Comparison of ENCODE assay signal across 8 mouse cellular contexts in genomic region chr13:52976130-52976509, GRCm38 (mm10). TPM values are rescaled to one million over a fixed set of nuclear protein-coding genes. Genes with fewer than 3 reads are reported as not detected.
DNase-seq lines count a peak whose midpoint lies in the region; ATAC-seq and TF ChIP-seq lines count a peak whose summit lies in the region.

No protein-coding gene starts in this region.

- no peak overlapping the region for H3K27ac ChIP-seq in heart, embryonic 11.5 days (ENCODE audit: low read depth, low read length)
- H3K27ac ChIP-seq in stomach, embryonic 16.5 days (ENCODE audit: low read length): no peak overlapping the region
- H3K27ac ChIP-seq in stomach, postnatal 0 days (replicated peaks): no peak overlapping the region
- H3K27ac ChIP-seq in kidney, embryonic 15.5 days: no peak overlapping the region

- peaks cover 30% of the 10 kb centered on the region for H3K4me1 ChIP-seq in heart, embryonic 11.5 days (ENCODE audit: control insufficient read depth, insufficient read depth, low read length)
- H3K4me1 ChIP-seq in stomach, embryonic 16.5 days (ENCODE audit: control insufficient read depth, insufficient read depth, low read length): peaks cover 27% of the 10 kb centered on the region
- peaks cover 13% of the 10 kb centered on the region; the same call in 1 of the 2 replicates for H3K4me1 ChIP-seq in stomach, postnatal 0 days (replicated peaks; ENCODE audit: control insufficient read depth, insufficient read depth)
- peaks cover 43% of the 10 kb centered on the region for H3K4me1 ChIP-seq in kidney, embryonic 15.5 days

- no peaks in the 10 kb centered on the region for H3K9me3 ChIP-seq in heart, embryonic 11.5 days (replicated peaks; ENCODE audit: control insufficient read depth, low read length)
- no peaks in the 10 kb centered on the region for H3K9me3 ChIP-seq in stomach, embryonic 16.5 days (replicated peaks; ENCODE audit: control insufficient read depth, low read length)
- no peaks in the 10 kb centered on the region for H3K9me3 ChIP-seq in stomach, postnatal 0 days (ENCODE audit: control insufficient read depth, low read length)
- no peaks in the 10 kb centered on the region for H3K9me3 ChIP-seq in kidney, embryonic 15.5 days (replicated peaks)

- 43% methylated on average over 8 of the region's 8 CpGs for WGBS in heart, embryonic 11.5 days (ENCODE audit: insufficient replicate concordance)
- WGBS in stomach, embryonic 16.5 days: 58% methylated on average over 8 of the region's 8 CpGs
- WGBS in stomach, postnatal 0 days: 65% methylated on average over 8 of the region's 8 CpGs
- WGBS in kidney, embryonic 15.5 days: 26% methylated on average over 8 of the region's 8 CpGs

- TF ChIP-seq CTCF in stomach, postnatal 0 days (IDR thresholded peaks at IDR 0.05; ENCODE audit: low read depth): no peak

- no peak for TF ChIP-seq EP300 in stomach, postnatal 0 days (optimal IDR thresholded peaks at IDR 0.05)

- H3K27me3 ChIP-seq in heart, embryonic 11.5 days (ENCODE audit: control insufficient read depth, insufficient read depth, low read length): no peaks in the 10 kb centered on the region
- H3K27me3 ChIP-seq in stomach, embryonic 16.5 days (ENCODE audit: control insufficient read depth, insufficient read depth, low read length): no peaks in the 10 kb centered on the region
- H3K27me3 ChIP-seq in stomach, postnatal 0 days (ENCODE audit: control insufficient read depth, insufficient read depth, low read length): no peaks in the 10 kb centered on the region
- no peaks in the 10 kb centered on the region for H3K27me3 ChIP-seq in kidney, embryonic 15.5 days

- no peak overlapping the region for H3K9ac ChIP-seq in heart, embryonic 11.5 days (ENCODE audit: low read depth, low read length)
- no peak overlapping the region for H3K9ac ChIP-seq in stomach, embryonic 16.5 days (ENCODE audit: low read length)
- no peak overlapping the region for H3K9ac ChIP-seq in stomach, postnatal 0 days (ENCODE audit: low read length)
- no peak overlapping the region for H3K9ac ChIP-seq in kidney, embryonic 15.5 days

- ATAC-seq in heart, embryonic 11.5 days (replicated peaks; ENCODE audit: insufficient number of reproducible peaks, low FRiP score, low TSS enrichment): no peak
- ATAC-seq in stomach, embryonic 16.5 days (ENCODE audit: insufficient read depth, low FRiP score): no peak
- ATAC-seq in stomach, postnatal 0 days (ENCODE audit: low FRiP score, low TSS enrichment): no peak
- ATAC-seq in kidney, embryonic 15.5 days (replicated peaks; ENCODE audit: low FRiP score): no peak

- no peak for DNase-seq in heart, postnatal 4 days
- no peak for DNase-seq in stomach, postnatal 0 days (ENCODE audit: low spot score)
- no peak for DNase-seq in cerebellum, adult 11-12 months
- no peak for DNase-seq in yolk sac, embryonic 10.5 days (ENCODE audit: low spot score)
- DNase-seq in left cerebral cortex, adult 11 months (ENCODE audit: low spot score): no peak

- no peak overlapping the region for H3K4me3 ChIP-seq in heart, embryonic 11.5 days (ENCODE audit: low read depth, low read length)
- no peak overlapping the region for H3K4me3 ChIP-seq in stomach, embryonic 16.5 days (replicated peaks; ENCODE audit: low read length)
- H3K4me3 ChIP-seq in stomach, postnatal 0 days (ENCODE audit: low read depth, low read length): no peak overlapping the region
- H3K4me3 ChIP-seq in kidney, embryonic 15.5 days (replicated peaks): no peak overlapping the region

- peak overlapping the region; percentile 99 for H3K4me2 ChIP-seq in heart, embryonic 11.5 days
- 0 out of 2 replicates have a peak overlapping the region, but pooled peaks have one; percentile 19 for H3K4me2 ChIP-seq in stomach, embryonic 16.5 days (ENCODE audit: low read depth, low read length)
- no peak overlapping the region; the same call in 1 of the 2 replicates for H3K4me2 ChIP-seq in stomach, postnatal 0 days (replicated peaks; ENCODE audit: low read depth)
- peak overlapping the region; percentile 18 for H3K4me2 ChIP-seq in kidney, embryonic 15.5 days

- H3K36me3 ChIP-seq in heart, embryonic 11.5 days (ENCODE audit: control insufficient read depth, insufficient read depth, low read length): no peaks in the 10 kb centered on the region
- H3K36me3 ChIP-seq in stomach, embryonic 16.5 days (ENCODE audit: control insufficient read depth, insufficient read depth, low read length): no peaks in the 10 kb centered on the region
- H3K36me3 ChIP-seq in stomach, postnatal 0 days (ENCODE audit: control insufficient read depth, insufficient read depth, low read length): no peaks in the 10 kb centered on the region
- no peaks in the 10 kb centered on the region for H3K36me3 ChIP-seq in kidney, embryonic 15.5 days

RNA-seq across cellular contexts. Expression of gene Nfil3, which starts 4.8 kb away (rescaled TPM):
- 35.3 and 42.3 TPM in 2 replicates for polyA plus RNA-seq in heart, embryonic 11.5 days (2014; fragmentation: Nextera tagmentation; extraction: Ambion mirVana)
- 10 to 100 TPM; 24.6 to 27.7 TPM for total RNA-seq in heart, postnatal 4 days (2021)
- 31.6 and 31.8 TPM in 2 replicates for polyA plus RNA-seq in stomach, embryonic 16.5 days (2015; fragmentation: Nextera tagmentation; extraction: Ambion mirVana)
- 14.4 and 16.4 TPM in 2 replicates for polyA plus RNA-seq in stomach, postnatal 0 days (2015; fragmentation: Nextera tagmentation; extraction: Ambion mirVana)
- 20.4 and 22.5 TPM in 2 replicates for polyA plus RNA-seq in kidney, embryonic 15.5 days (2015; fragmentation: Nextera tagmentation; extraction: Ambion mirVana)

RNA-seq across cellular contexts. Expression of gene Auh, which starts 46.6 kb away (rescaled TPM):
- polyA plus RNA-seq in heart, embryonic 11.5 days (2014; fragmentation: Nextera tagmentation; extraction: Ambion mirVana): 47.7 and 54.7 TPM in 2 replicates
- total RNA-seq in heart, postnatal 4 days (2021): 10 to 100 TPM; 48.1 to 48.8 TPM
- polyA plus RNA-seq in stomach, embryonic 16.5 days (2015; fragmentation: Nextera tagmentation; extraction: Ambion mirVana): 43.8 and 46.9 TPM in 2 replicates
- 41.4 and 47.8 TPM in 2 replicates for polyA plus RNA-seq in stomach, postnatal 0 days (2015; fragmentation: Nextera tagmentation; extraction: Ambion mirVana)
- polyA plus RNA-seq in kidney, embryonic 15.5 days (2015; fragmentation: Nextera tagmentation; extraction: Ambion mirVana): 56.4 and 57.0 TPM in 2 replicates
